Mouse (Mus musculus): ENCODE measurements around the gene Zfp14. TPM values are rescaled to one million over a fixed set of nuclear protein-coding genes. Genes with fewer than 3 reads are reported as not detected.

Gene Zfp14
- polyA plus RNA-seq, 2 experiments = 4.9 to 7.3 TPM

- WGBS = 88% methylated on average over 9 of the region's 9 CpGs
Observed at GRCm38 (mm10) chr7:30086524-30086923, 35.3 kb upstream of the Zfp14 start.

GRCm38 (mm10) chr7:30072146-30073028, 21.2 kb upstream of the Zfp14 start, which contains the start of gene Zfp82:
Zfp82 (minus strand) TSS chr7:30072900.
- DNase-seq (ENCODE audit: low spot score) (peak; percentile 86), ATAC-seq (ENCODE audit: low FRiP score, low read depth) (peak; percentile 89)
- TF ChIP-seq POLR2A (IDR thresholded peaks at IDR 0.05; ENCODE audit: borderline replicate concordance, extremely low read depth, insufficient read depth, insufficient read length) = 0 out of 2 replicates have a peak, but pooled peaks have one; percentile 26
- Histone ChIP-seq H3K9me3 (ENCODE audit: control insufficient read depth, low read length) (no peaks in the 10 kb centered on the region), H3K27ac (replicated peaks; ENCODE audit: low read depth, low read length) (peak within 1 kb of the TSS; percentile 63; the same call in 1 of the 2 replicates), H3K4me3 (replicated peaks; ENCODE audit: low read length) (peak within 1 kb of the TSS; percentile 76), H3K36me3 (ENCODE audit: control insufficient read depth, insufficient read depth, low read length) (peaks cover 13% of the 10 kb centered on the region; the same call in 1 of the 2 replicates), H3K9ac (ENCODE audit: low read depth, low read length, severe bottlenecking) (peak within 1 kb of the TSS; percentile 76), H3K4me2 (replicated peaks; ENCODE audit: low read depth, low read length, severe bottlenecking) (peak within 1 kb of the TSS; percentile 89), H3K27me3 (ENCODE audit: control insufficient read depth, insufficient read depth, low read length) (no peaks in the 10 kb centered on the region), H3K4me1 (ENCODE audit: control insufficient read depth, insufficient read depth, low read length) (no peaks in the 10 kb centered on the region)
- under 1% methylated on average over 50 of the region's 50 CpGs for WGBS

More at GRCm38 (mm10) chr7:30086524-30086923, 35.3 kb upstream of the Zfp14 start:
- H3K27me3 ChIP-seq (ENCODE audit: control insufficient read depth, insufficient read depth, low read length) = no peaks in the 10 kb centered on the region
- H3K36me3 ChIP-seq (ENCODE audit: control insufficient read depth, insufficient read depth, low read length) = peaks cover 37% of the 10 kb centered on the region
- ATAC-seq (ENCODE audit: low FRiP score, low read depth) (no peak), DNase-seq (ENCODE audit: low spot score) (no peak)
- H3K27ac ChIP-seq (replicated peaks; ENCODE audit: low read depth, low read length) = no peak overlapping the region
- no peak overlapping the region for H3K4me3 ChIP-seq (replicated peaks; ENCODE audit: low read length)
- no peak overlapping the region for H3K4me2 ChIP-seq (replicated peaks; ENCODE audit: low read depth, low read length, severe bottlenecking)
- no peaks in the 10 kb centered on the region for H3K9me3 ChIP-seq (ENCODE audit: control insufficient read depth, low read length)
- H3K4me1 ChIP-seq (ENCODE audit: control insufficient read depth, insufficient read depth, low read length) = peaks cover 12% of the 10 kb centered on the region; the same call in 1 of the 2 replicates
- TF ChIP-seq POLR2A (IDR thresholded peaks at IDR 0.05; ENCODE audit: borderline replicate concordance, extremely low read depth, insufficient read depth, insufficient read length) = no peak
- no peak overlapping the region for H3K9ac ChIP-seq (ENCODE audit: low read depth, low read length, severe bottlenecking)

- no peak overlapping the region for H3K4me2 ChIP-seq (replicated peaks; ENCODE audit: low read depth, low read length, severe bottlenecking)
- no peak overlapping the region for H3K4me3 ChIP-seq (replicated peaks; ENCODE audit: low read length)
- H3K27me3 ChIP-seq (ENCODE audit: control insufficient read depth, insufficient read depth, low read length) = no peaks in the 10 kb centered on the region
- no peak overlapping the region for H3K9ac ChIP-seq (ENCODE audit: low read depth, low read length, severe bottlenecking)
- no peaks in the 10 kb centered on the region for H3K4me1 ChIP-seq (ENCODE audit: control insufficient read depth, insufficient read depth, low read length)
- no peak overlapping the region for H3K27ac ChIP-seq (replicated peaks; ENCODE audit: low read depth, low read length)
- H3K36me3 ChIP-seq (ENCODE audit: control insufficient read depth, insufficient read depth, low read length) = peaks cover 48% of the 10 kb centered on the region
- ATAC-seq (ENCODE audit: low FRiP score, low read depth) = no peak
- no peak for TF ChIP-seq POLR2A (IDR thresholded peaks at IDR 0.05; ENCODE audit: borderline replicate concordance, extremely low read depth, insufficient read depth, insufficient read length)
- H3K9me3 ChIP-seq (ENCODE audit: control insufficient read depth, low read length) = no peaks in the 10 kb centered on the region
- no peak for DNase-seq (ENCODE audit: low spot score)
- 87% methylated on average over 5 of the region's 5 CpGs for WGBS
Observed at GRCm38 (mm10) chr7:30064622-30065021, 13.4 kb upstream of the Zfp14 start.

- no peaks in the 10 kb centered on the region for H3K4me1 ChIP-seq (ENCODE audit: control insufficient read depth, insufficient read depth, low read length)
- H3K4me2 ChIP-seq (replicated peaks; ENCODE audit: low read depth, low read length, severe bottlenecking) = no peak overlapping the region
- H3K9ac ChIP-seq (ENCODE audit: low read depth, low read length, severe bottlenecking) = no peak overlapping the region
- no peak overlapping the region for H3K27ac ChIP-seq (replicated peaks; ENCODE audit: low read depth, low read length)
- 89% methylated on average over 5 of the region's 5 CpGs for WGBS
- no peaks in the 10 kb centered on the region for H3K27me3 ChIP-seq (ENCODE audit: control insufficient read depth, insufficient read depth, low read length)
- DNase-seq (ENCODE audit: low spot score) = no peak
- peaks cover 59% of the 10 kb centered on the region for H3K36me3 ChIP-seq (ENCODE audit: control insufficient read depth, insufficient read depth, low read length)
- no peak for ATAC-seq (ENCODE audit: low FRiP score, low read depth)
- no peak for TF ChIP-seq POLR2A (IDR thresholded peaks at IDR 0.05; ENCODE audit: borderline replicate concordance, extremely low read depth, insufficient read depth, insufficient read length)
- H3K9me3 ChIP-seq (ENCODE audit: control insufficient read depth, low read length) = no peaks in the 10 kb centered on the region
- H3K4me3 ChIP-seq (replicated peaks; ENCODE audit: low read length) = no peak overlapping the region
Observed at GRCm38 (mm10) chr7:30062478-30062877, 11.3 kb upstream of the Zfp14 start.

GRCm38 (mm10) chr7:30060341-30060740, 9.2 kb upstream of the Zfp14 start:
- 74% methylated on average over 6 of the region's 6 CpGs for WGBS
- H3K4me2 ChIP-seq (replicated peaks; ENCODE audit: low read depth, low read length, severe bottlenecking) = no peak overlapping the region
- no peak overlapping the region for H3K27ac ChIP-seq (replicated peaks; ENCODE audit: low read depth, low read length)
- no peak overlapping the region for H3K4me3 ChIP-seq (replicated peaks; ENCODE audit: low read length)
- no peaks in the 10 kb centered on the region for H3K9me3 ChIP-seq (ENCODE audit: control insufficient read depth, low read length)
- no peak for ATAC-seq (ENCODE audit: low FRiP score, low read depth)
- no peaks in the 10 kb centered on the region for H3K4me1 ChIP-seq (ENCODE audit: control insufficient read depth, insufficient read depth, low read length)
- no peak overlapping the region for H3K9ac ChIP-seq (ENCODE audit: low read depth, low read length, severe bottlenecking)
- DNase-seq (ENCODE audit: low spot score) = no peak
- no peaks in the 10 kb centered on the region for H3K27me3 ChIP-seq (ENCODE audit: control insufficient read depth, insufficient read depth, low read length)
- no peak for TF ChIP-seq POLR2A (IDR thresholded peaks at IDR 0.05; ENCODE audit: borderline replicate concordance, extremely low read depth, insufficient read depth, insufficient read length)
- peaks cover 76% of the 10 kb centered on the region for H3K36me3 ChIP-seq (ENCODE audit: control insufficient read depth, insufficient read depth, low read length)

All from limb, embryonic 14.5 days (tissue).